Mouse (Mus musculus) mesoderm, embryonic 11.5 days (tissue): Measurements from ENCODE around the gene Pacsin2.
"Not testable (repeated sequence)": the region's sequence is repeated elsewhere in the genome, so short reads cannot be mapped to it uniquely, and the experiment has no call there.

ENCODE experiments used
- DNase-seq: peaks from one replicate; pipeline ENCODE4 v3.0.0-alpha.2; 2012; ENCODE audit warnings: low read depth, low spot score

The Pacsin2 gene

DNA sequence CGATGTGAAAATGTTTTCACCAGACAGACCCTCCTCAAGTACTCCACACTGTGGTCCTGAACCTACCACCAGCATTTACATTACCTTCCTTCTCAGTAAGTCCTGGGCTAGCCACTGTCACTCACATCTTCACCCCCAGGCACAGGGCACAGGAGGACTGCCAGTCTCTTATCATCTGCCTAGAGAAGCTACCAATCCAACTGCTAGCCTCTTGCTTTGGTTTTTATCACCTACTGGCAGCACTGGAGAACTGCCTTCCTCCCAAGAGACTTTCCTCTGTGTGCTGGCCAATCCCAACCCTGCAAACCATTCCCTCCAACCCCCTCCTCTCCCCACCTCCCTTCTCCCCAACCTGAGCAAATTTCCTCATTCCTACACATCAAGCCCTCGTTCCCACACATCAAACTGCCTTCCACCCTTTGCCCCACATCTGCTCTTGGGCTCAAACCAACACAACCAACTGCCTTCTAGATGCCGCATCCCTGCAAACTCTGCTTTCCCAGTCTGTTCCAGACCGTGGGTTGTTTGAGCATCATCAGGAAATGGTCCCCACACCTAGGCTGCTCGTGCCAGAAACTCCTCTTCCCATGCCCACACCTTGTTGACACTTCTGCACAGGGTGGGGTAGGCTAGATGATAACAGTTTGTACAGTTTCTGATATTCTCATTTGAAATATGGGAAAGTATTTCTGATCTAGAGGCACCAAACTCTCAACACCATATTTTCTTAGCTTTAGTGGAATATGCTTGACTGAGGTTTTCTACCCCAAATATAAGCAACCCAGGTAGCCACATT, 40.6 kb downstream of the Pacsin2 start:
- DNase-seq: no peak

GRCm38 (mm10) chr15:83422299-83422981, 42.0 kb downstream of the Pacsin2 start:
- DNase-seq: no peak

DNA sequence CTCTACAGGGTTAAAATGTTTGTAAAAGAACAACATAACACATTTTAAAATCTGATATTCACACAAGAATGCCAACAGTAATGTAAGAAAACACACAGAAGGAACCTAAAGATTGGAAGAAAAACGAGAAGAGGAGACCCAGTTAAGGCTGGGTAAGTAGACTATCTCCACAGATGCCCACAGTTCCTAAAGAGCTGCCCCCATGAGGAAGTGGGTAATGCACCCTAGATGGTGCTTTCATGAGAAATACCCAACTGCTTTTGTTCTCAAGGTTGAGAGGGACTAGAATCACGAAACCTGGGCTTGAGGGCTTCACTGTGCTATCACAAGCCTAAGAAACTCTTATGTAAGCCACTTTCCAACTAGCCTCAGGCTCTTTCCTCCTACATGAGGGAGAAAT, 44.8 kb downstream of the Pacsin2 start:
- DNase-seq: no peak

DNA sequence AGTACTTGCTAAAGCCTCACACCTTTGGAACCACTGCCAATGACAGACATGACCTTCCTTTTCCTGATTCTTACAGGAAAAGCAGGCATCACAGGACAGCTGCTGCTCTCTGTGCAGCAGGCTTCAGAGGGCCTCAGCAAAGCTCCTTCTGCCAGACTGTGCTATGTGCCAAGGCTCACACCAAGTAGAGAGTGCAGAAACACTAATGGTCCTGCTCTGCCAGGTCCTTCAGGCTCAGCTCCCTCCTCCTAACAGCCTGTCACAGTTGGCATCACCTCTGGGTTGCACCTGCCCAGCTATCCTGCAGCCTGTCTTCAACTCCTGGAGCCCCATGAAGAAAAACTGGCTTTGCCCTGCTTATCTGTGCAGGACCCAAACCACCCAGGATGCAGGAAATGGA, 45.7 kb downstream of the Pacsin2 start:
- DNase-seq: no peak

GRCm38 (mm10) chr15:83417916-83418315, 46.5 kb downstream of the Pacsin2 start:
- DNase-seq: no peak

DNA sequence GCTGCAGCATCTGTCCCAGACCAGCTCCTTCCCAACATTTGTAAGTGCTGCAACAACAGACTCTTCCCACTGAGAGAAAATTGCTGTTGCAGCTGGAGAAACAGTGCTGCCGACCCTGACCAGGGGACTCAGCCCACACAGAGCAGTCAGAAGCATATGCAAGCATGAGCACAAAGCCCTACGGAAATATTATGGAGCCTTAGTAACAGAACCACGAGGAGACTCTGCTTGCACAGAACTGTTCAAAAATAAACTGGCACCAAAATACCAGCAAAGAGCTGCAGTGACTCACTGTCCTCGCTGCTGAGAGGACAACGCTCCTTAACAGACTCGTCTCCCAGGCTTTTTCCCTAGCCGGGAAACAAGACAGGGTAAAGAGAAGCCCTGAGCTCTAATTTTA, 47.0 kb downstream of the Pacsin2 start:
- DNase-seq: no peak

GRCm38 (mm10) chr15:83415391-83415790, 49.0 kb downstream of the Pacsin2 start:
- no peak for DNase-seq

DNA sequence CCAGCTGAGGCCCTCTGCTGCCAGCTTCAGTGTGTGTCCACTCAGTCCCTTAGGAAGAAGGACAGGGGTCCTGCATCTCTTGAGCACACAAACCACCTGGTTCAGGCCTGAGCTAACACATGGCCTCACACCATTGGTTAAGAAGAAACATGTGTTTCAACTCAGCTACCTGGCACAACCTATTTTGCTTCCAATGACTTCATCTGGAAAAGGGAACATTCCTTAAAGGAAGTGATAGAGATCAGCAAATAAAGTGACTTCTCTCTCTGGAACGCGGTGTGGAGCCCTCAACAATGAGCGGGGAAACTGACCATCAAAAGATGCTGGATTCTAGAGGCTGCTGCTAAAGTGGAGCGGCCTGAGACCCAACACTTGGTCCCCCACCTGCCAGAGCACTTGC, 52.8 kb downstream of the Pacsin2 start:
- no peak for DNase-seq

GRCm38 (mm10) chr15:83410735-83411134, 53.7 kb downstream of the Pacsin2 start:
- no peak for DNase-seq

DNA sequence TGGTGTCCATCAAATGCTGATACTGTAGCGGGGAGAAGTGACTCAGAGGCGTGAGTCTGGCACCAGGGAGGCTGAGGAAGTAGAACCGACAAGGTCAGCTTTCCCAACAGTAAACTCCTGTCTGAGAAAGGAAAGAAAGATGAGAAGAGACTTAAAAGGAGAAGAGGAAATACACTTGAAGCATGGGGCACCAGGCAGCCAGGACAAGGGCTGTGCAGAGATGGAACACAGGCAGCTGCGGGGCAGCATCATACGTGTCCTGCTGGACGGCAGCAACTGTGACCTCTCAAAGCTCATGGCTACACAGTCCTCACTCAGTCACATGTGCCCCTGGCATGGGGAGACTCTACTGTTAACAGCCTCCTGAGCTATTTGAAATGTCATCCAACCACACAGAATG, 54.1 kb downstream of the Pacsin2 start:
- DNase-seq: no peak

DNA sequence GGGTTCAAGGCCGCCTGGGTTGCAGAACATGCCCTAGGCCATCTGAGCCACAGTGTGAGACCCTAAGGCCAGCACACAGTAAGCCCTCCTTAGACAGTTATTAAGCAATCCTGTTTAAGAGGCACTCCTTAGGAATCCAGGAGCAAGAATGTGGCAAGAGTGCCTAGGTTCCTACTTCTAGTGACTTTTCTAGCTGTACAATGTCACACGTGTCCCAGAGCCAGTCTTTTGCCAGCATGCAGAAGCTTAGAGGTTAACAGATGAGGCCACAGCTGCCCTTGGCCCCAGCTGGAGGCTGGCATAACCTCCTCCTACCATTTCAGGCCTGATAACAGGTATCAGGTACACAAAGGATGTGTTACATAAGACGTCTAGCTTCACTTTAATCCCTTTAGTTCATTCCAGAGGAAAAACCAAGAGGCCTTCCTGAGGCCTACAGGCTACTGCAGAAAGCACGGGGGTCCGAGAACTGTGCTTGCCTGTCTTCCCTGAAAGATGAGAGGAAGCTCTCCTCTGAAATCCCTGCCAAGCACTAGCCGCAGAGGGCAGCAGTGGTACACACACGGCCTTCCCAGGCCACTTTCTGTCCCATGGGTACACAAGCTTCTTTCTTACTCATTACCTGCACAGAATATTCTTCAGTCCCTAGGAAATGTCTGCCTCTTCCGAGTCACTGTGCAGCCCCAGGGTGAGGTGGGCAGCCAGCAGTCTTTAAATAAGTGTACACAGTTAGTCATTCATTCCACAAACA, 55.5 kb downstream of the Pacsin2 start:
- DNase-seq: no peak

DNA sequence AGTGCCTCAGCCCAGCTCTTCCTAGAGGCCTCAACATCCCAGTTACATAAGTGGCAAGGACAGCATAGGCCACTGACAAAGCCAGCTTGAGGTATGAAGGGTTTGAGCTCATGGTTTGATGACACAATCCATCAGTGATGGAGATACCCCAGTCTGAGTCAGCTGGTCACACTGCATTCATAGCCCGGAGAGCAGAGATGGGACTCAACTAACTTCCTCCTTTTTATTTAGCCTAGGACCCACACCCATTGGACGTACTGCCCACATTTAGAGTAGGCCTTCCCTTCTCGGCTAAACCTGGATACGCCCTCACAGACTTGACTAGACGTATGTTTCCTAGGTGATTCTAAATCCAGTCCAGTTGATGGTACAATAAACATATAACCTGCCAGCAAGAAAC, 56.2 kb downstream of the Pacsin2 start:
- DNase-seq: no peak

DNA sequence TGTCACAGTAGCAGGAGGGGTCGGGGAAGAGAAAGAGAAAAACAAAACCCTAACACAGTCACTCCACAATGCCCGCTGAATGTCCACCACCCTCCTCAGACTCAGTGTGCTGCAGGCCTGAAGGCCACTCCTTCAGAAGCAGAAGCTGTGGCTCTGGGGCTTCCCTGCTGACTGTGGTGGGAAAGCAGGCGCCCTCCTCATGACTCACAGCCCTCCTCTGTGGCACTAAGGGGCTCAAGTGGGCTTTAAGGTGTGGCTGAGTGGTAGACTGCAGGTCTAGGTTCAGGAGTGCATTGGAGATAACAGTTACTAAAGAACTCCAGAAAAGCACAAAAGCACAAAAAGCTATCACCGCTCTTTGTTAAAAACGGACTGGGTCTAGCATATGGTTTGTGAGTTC, 56.9 kb downstream of the Pacsin2 start:
- DNase-seq: no peak

DNA sequence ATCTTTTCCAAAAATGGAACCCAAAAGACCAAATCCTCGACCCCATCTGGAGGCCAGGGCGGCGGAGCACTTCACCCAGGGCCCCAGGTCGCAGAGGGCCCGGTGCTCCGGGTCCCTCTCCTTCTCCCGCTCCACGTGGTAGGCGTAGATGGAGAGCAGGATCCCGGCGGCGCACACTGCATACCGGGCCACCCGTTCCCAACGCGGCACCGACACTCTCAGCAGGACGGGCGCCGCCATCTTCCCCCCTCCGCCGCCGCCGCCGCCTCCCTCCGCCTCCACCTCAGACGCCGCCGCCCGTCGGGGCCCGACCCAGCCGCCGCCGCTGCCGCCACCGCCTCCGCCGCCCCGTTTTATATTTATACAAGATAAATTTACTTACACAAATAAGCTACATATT, 58.5 kb downstream of the Pacsin2 start:
- DNase-seq: not testable (repeated sequence)

DNA sequence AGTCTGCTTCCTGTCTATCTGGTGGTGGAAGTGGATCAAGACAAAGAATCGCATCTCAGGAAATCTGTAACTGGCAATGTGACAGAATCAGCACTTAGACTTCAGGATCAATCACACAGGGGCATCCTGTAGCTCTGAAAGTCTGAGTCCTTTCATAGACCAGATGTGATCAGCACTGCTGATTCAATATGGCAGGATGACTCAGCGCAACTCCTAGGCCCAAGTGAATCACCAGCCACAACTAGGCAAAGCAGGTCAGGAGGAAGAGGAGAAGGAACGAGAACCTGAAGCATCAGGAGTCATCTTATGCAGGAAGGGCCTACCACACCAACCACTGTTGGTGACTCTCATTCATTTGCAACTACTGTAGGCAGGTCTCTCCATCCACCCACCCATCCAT, 60.4 kb downstream of the Pacsin2 start:
- DNase-seq: no peak

GRCm38 (mm10) chr15:83403016-83403415, 61.4 kb downstream of the Pacsin2 start:
- peak; percentile 4 for DNase-seq

DNA sequence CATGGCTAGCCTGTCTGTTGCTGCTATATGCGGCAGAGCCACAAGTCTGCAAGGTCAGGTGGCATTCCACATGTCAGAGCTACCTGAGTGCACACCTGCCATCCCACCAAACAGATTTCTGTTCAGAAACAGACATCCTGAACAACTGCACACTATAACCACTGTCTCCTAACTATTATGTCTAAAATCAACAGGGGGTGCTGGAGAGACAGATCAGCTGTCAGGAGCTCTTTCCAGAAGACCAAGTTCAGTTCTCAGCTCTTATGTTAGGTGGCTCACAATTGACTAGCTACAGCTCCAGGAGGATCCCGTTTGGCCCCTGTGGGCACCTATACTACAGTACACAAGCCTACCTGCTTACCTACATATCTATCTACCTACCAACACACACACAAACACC, 71.7 kb downstream of the Pacsin2 start:
- DNase-seq: no peak

DNA sequence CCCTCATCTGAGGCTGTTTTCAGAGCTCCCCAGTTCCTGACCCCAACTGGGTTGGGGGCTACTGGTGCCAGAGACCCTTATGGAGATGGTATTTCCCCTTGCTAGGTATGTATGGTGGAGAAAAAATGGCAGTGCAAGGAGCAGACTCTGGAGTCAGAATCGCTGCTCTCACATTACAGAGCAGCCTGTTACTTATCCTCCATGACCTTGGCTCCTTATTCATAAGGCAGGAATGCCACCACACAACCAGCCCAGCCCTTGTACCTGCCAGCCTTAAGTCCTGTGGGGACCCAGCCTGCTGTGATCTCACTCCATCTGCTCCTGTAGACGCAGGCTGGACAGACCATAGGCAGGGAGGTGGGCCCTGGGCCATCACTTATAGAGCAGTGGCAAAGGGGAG, 76.5 kb downstream of the Pacsin2 start:
- DNase-seq: no peak

GRCm38 (mm10) chr15:83383633-83384032, 80.8 kb downstream of the Pacsin2 start:
- DNase-seq: no peak

GRCm38 (mm10) chr15:83383136-83383535, 81.3 kb downstream of the Pacsin2 start:
- no peak for DNase-seq

- DNase-seq: no peak
Observed at GRCm38 (mm10) chr15:83382467-83382866, 81.9 kb downstream of the Pacsin2 start.

- DNase-seq: no peak
Observed at GRCm38 (mm10) chr15:83377153-83377552, 87.3 kb downstream of the Pacsin2 start.

DNA sequence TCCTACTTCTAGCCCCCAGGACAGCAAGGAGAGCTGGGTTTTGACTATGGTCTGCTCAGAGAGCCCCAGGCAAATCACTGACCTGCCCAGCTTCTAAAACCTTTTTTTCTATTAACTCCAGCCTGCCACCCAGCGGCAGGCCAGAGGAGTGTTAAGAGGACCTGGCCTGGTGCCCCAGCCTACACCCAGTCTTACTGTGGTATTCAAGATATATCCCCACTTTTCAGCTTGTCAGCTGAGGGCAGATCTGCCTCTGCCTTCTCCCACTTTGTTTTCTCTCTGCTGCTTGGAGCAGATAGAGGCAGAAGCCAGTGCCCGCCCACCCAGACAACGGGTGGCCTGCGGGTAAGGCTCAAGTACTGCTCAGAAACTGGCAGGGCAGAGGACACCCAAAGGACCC, 89.3 kb downstream of the Pacsin2 start:
- DNase-seq: peak; percentile 64
